Mouse (Mus musculus): Measurements from ENCODE around the gene Mef2a.

- TF ChIP-seq USF1 (IDR thresholded peaks at IDR 0.05; ENCODE audit: low read depth) (no peak), MAX (IDR thresholded peaks at IDR 0.05; ENCODE audit: low read depth) (no peak), POLR2A (IDR thresholded peaks at IDR 0.05; ENCODE audit: insufficient read length, low read depth) (no peak), SRF (IDR thresholded peaks at IDR 0.05; ENCODE audit: control insufficient read depth, insufficient read length, low read depth) (no peak), CEBPB (IDR thresholded peaks at IDR 0.05; ENCODE audit: insufficient read depth, poor library complexity, severe bottlenecking) (no peak), E2F4 (IDR thresholded peaks at IDR 0.05; ENCODE audit: insufficient read depth) (no peak)
These were observed 30.5 kb downstream of the Mef2a start for GRCm38 (mm10) chr7:67342067-67342625.

All from myocyte (in vitro differentiated cells).